Mouse (Mus musculus) hindbrain, embryonic 16.5 days (tissue): ENCODE measurements around the gene Rcan1. TPM values are rescaled to one million over a fixed set of nuclear protein-coding genes. Genes with fewer than 3 reads are reported as not detected.

ENCODE experiments used
- ATAC-seq: fragments of 200-750 bp; cut with Nextera tagmentation; 2 replicates; pipeline ENCODE4 v1.8.0; 2017; ENCODE audit warnings: moderate TSS enrichment, moderate library complexity
- H3K27ac ChIP-seq: fragments of 300-500 bp; sonication (generic); 2 replicates; pipeline ENCODE4 v1.5.1; 2014; ENCODE audit warnings: low read depth, mild to moderate bottlenecking, control low read depth, low read length, moderate library complexity
- H3K27me3 ChIP-seq: fragments of 300-500 bp; sonication (generic); replicated peaks from 2 replicates; pipeline ENCODE4 v1.6.1; 2014; ENCODE audit warnings: low read length; ENCODE audit not compliant: control insufficient read depth, insufficient read depth
- H3K36me3 ChIP-seq: fragments of 300-500 bp; sonication (generic); 2 replicates; pipeline ENCODE4 v1.6.1; 2014; ENCODE audit warnings: mild to moderate bottlenecking, low read length, moderate library complexity, mixed read lengths; ENCODE audit not compliant: control insufficient read depth, insufficient read depth
- H3K4me1 ChIP-seq: fragments of 300-500 bp; sonication (generic); 2 replicates; pipeline ENCODE4 v1.6.1; 2014; ENCODE audit warnings: low read depth, low read length; ENCODE audit not compliant: control insufficient read depth, insufficient read depth
- H3K4me2 ChIP-seq: fragments of 300-500 bp; sonication (generic); 2 replicates; pipeline ENCODE4 v1.6.1; 2014; ENCODE audit warnings: mild to moderate bottlenecking, low read length, control low read depth, moderate library complexity
- H3K4me3 ChIP-seq: fragments of 300-500 bp; sonication (generic); 2 replicates; pipeline ENCODE4 v1.5.1; 2014; ENCODE audit warnings: mild to moderate bottlenecking, low read length, control low read depth, moderate library complexity
- H3K9ac ChIP-seq: fragments of 300-500 bp; sonication (generic); 2 replicates; pipeline ENCODE4 v1.6.1; 2014; ENCODE audit warnings: low read depth, mild to moderate bottlenecking, control low read depth, low read length, moderate library complexity
- H3K9me3 ChIP-seq: fragments of 300-500 bp; sonication (generic); 2 replicates; pipeline ENCODE4 v1.6.1; 2014; ENCODE audit warnings: mild to moderate bottlenecking, low read length, moderate library complexity; ENCODE audit not compliant: control insufficient read depth
- WGBS: fragments of 180-500 bp; shearing (Covaris S2); extraction: QIAGEN DNeasy Blood & Tissue Kit; methylation state at CpG from one replicate; pipeline ENCODE4 v1.1.7; 2014; 5-methylcytosine and 5-hydroxymethylcytosine counted together
- polyA plus RNA-seq: library from polyadenylated mRNA; unstranded; fragments of >200 nt; fragmentation: Nextera tagmentation; extraction: Ambion mirVana; gene quantifications from 2 replicates; pipeline ENCODE4 v1.2.1, GENCODE M21; 2015

Rcan1 gene
- polyA plus RNA-seq, 1 experiment from 2014 or later, result 75.7 TPM

DNA sequence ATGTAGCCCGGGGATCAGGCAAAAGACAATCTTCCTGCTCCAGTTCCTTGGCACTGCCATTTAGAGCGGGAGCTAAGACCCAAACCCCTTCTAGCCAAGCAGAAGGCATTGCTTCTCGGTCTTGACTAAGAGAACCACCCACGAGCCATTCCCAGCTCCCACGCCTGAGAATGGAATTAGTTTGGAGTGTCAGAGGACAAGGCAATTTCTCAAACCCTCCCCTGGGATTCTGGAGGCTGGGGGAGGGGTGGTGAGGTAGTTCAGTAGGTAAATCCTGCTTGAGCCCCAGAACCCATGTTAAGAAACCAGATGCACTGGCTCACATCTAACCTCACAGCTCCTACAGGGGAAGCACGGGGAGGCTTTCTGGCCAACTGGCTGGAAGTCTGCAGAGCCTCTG is 9.3 kb downstream of the Rcan1 start:
- Histone ChIP-seq H3K4me2 (no peak overlapping the region), H3K4me3 (no peak overlapping the region), H3K36me3 (no peaks in the 10 kb centered on the region), H3K4me1 (peaks cover 25% of the 10 kb centered on the region), H3K27me3 (no peaks in the 10 kb centered on the region), H3K27ac (no peak overlapping the region), H3K9ac (no peak overlapping the region), H3K9me3 (no peaks in the 10 kb centered on the region)
- 74% methylated on average over 6 of the region's 6 CpGs for WGBS
- no peak for ATAC-seq

DNA sequence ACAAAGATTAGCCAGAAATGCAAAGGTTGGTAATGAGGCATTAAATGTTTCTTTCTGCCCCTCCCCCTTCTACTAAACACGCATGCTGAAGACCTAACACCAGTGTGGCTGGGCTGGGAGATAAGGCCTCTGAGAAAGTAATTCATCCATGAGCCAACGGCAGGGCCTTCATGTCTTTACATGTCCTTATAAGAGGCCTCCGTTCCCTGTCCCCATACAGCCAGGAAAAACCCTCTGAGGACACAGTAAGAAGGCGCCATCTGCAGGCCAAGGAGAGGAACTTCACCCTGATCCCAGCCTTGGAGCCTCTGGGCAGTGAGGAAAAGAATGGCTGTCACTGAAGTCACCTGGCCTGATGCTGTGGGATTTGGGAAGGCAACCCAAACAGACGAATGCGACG is 13.1 kb downstream of the Rcan1 start:
- Histone ChIP-seq H3K4me1 (no peaks in the 10 kb centered on the region), H3K9me3 (no peaks in the 10 kb centered on the region), H3K27ac (no peak overlapping the region), H3K27me3 (no peaks in the 10 kb centered on the region), H3K4me3 (no peak overlapping the region), H3K4me2 (no peak overlapping the region), H3K9ac (no peak overlapping the region), H3K36me3 (no peaks in the 10 kb centered on the region)
- WGBS, result 25% methylated on average over 7 of the region's 7 CpGs
- peak; percentile 41 for ATAC-seq

DNA sequence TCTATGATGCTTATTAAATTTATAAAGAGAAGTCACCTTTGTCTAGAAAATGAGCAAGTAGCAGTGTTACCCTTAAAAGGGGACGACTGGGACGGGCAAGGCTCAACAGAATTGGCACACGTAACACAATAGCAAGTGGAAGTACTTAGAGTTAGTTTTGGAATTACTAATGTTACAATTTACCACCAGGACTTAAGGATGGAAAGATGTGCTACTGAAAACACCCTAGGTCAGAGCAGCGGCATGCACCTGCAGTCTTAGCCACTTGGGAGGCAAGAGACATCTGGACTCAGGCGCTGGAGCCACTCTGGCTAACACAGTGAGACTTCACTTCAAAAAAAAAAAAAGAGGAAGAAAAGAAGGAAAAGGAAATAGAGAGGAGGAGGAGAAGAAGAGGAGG is 14.7 kb downstream of the Rcan1 start:
- Histone ChIP-seq H3K27ac (no peak overlapping the region), H3K4me3 (no peak overlapping the region), H3K4me1 (no peaks in the 10 kb centered on the region), H3K27me3 (no peaks in the 10 kb centered on the region), H3K36me3 (no peaks in the 10 kb centered on the region), H3K9ac (no peak overlapping the region), H3K9me3 (no peaks in the 10 kb centered on the region), H3K4me2 (no peak overlapping the region)
- 93% methylated on average over 5 of the region's 5 CpGs for WGBS
- no peak for ATAC-seq

DNA sequence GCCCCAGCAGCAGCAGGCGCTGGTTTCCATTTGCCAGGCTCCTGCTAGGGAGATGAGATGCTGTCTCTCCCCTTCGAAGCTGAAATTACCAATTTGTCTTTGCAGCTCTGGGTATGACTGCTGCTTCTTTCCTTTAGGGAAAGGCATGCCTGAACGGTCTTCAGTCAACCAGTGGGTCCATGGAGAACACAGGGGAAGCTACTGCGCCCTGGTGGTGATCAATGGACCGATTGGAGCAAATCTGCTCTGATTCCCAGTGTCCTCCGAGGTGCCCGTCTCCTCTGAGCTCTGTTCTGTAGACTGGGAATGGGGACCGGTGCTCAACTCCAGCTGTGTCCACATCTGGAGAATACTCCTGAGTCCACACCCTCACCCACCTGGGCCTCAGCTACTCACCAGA is 15.2 kb downstream of the Rcan1 start:
- 59% methylated on average over 8 of the region's 8 CpGs for WGBS
- no peak for ATAC-seq

DNA sequence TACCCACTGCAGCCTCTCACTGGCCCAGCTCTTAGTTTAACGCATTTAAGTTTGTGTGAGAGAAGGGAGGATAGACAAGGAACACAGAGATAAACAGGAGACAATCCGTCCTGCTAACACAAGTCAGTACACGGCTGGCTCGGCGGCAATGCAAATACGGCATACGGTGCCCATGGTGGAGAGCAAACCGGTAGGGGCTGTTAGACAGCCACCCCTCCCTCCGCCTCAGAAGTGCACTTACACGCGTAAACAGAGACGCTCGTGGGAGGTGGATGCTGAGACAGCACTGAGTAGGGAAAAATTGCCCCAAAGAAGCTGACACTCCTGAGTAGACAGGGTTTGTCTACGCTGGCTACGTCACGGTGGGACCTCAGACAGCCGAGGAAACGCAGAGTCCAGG is 16.2 kb downstream of the Rcan1 start:
- no peak overlapping the region for H3K27ac ChIP-seq
- H3K9ac ChIP-seq, result no peak overlapping the region
- WGBS, result 92% methylated on average over 18 of the region's 18 CpGs
- no peaks in the 10 kb centered on the region for H3K9me3 ChIP-seq
- H3K36me3 ChIP-seq, result peaks cover 2% of the 10 kb centered on the region; the same call in 1 of the 2 replicates
- H3K4me3 ChIP-seq, result no peak overlapping the region
- H3K4me1 ChIP-seq, result no peaks in the 10 kb centered on the region
- no peaks in the 10 kb centered on the region for H3K27me3 ChIP-seq
- ATAC-seq, result no peak
- H3K4me2 ChIP-seq, result no peak overlapping the region

More for the DNA sequence above, 15.2 kb downstream of the Rcan1 start:
- Histone ChIP-seq H3K4me2 (no peak overlapping the region), H3K4me3 (no peak overlapping the region), H3K9ac (no peak overlapping the region), H3K27me3 (no peaks in the 10 kb centered on the region), H3K9me3 (no peaks in the 10 kb centered on the region), H3K27ac (no peak overlapping the region), H3K36me3 (peaks cover 2% of the 10 kb centered on the region; the same call in 1 of the 2 replicates), H3K4me1 (no peaks in the 10 kb centered on the region)

DNA sequence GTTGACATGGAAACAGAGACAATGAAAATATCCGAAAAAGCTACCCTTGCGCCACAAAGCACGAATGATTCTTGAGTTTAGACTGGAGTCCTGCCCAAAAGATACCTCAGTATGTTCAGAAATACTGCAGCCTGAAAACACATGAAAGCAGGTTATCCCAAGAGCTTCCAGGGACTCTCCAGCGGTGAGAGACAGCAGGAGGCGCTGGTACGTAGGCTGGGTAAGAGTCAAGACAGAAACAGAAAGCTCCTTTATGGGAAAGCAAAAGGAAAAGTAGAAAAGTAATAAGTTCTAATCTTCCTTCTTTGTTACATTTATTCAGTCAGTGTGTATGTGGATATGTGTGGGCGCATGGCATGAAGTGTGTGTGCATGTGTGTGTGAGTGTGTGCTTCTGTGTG is 16.7 kb downstream of the Rcan1 start:
- no peaks in the 10 kb centered on the region for H3K4me1 ChIP-seq
- WGBS, result 92% methylated on average over 7 of the region's 7 CpGs
- H3K4me3 ChIP-seq, result no peak overlapping the region
- ATAC-seq, result no peak
- H3K9me3 ChIP-seq, result no peaks in the 10 kb centered on the region
- H3K9ac ChIP-seq, result no peak overlapping the region
- peaks cover 2% of the 10 kb centered on the region; the same call in 1 of the 2 replicates for H3K36me3 ChIP-seq
- H3K4me2 ChIP-seq, result no peak overlapping the region
- no peaks in the 10 kb centered on the region for H3K27me3 ChIP-seq
- H3K27ac ChIP-seq, result no peak overlapping the region

DNA sequence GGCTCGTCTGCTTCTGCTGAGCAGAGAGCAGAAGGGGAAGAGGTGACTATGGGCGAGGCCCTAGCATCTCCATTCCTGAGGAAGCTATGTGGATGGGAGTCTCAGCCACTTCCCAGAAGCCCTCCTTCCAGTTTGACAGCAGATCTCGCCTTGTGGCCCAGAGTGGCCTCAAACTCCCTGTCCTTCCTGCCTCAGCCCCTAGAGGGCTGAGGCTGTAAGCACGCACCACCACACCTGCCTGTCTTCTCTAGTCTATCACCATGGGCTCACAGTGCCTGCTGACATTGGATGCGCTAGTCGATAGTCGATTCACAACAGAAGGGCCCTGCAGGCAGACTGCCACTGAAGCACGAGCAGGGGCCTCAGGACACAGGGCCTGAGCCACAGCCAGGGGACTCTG is 18.1 kb downstream of the Rcan1 start:
- Histone ChIP-seq H3K36me3 (peaks cover 2% of the 10 kb centered on the region; the same call in 1 of the 2 replicates), H3K4me3 (no peak overlapping the region), H3K27ac (no peak overlapping the region), H3K4me2 (no peak overlapping the region), H3K9ac (no peak overlapping the region), H3K9me3 (no peaks in the 10 kb centered on the region), H3K27me3 (no peaks in the 10 kb centered on the region), H3K4me1 (no peaks in the 10 kb centered on the region)
- no peak for ATAC-seq
- WGBS, result 71% methylated on average over 8 of the region's 8 CpGs

DNA sequence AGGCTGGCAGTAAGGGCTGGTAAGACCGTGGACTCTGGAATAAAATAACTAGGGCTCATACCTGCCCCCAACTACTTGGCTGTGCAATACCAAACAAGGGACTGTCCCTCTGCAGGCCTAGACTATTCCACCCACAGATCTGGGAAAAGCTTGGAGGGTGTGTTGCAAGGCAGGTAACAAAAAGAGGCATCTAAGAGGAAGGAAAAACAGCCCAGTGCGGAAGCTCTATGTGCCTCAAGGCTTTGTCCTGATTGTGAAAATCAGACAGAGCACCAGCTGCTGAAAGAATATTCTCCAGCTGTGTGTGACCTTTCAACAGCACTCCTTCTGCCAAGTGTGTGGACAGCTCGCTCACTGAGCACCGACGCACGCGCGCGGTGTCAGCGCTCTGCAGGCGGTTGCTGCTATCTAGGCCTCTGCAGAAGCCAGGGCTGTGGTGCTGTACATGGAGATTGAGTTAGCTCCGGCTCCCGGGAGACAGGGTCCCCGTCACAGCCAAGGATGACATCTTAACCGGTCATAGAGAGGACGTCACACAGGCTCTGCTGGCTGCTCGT is 19.1 kb downstream of the Rcan1 start:
- no peaks in the 10 kb centered on the region for H3K9me3 ChIP-seq
- peaks cover 2% of the 10 kb centered on the region; the same call in 1 of the 2 replicates for H3K36me3 ChIP-seq
- no peak overlapping the region for H3K27ac ChIP-seq
- no peak overlapping the region for H3K9ac ChIP-seq
- no peak overlapping the region for H3K4me2 ChIP-seq
- no peaks in the 10 kb centered on the region for H3K27me3 ChIP-seq
- WGBS, result 84% methylated on average over 17 of the region's 17 CpGs
- no peak overlapping the region for H3K4me3 ChIP-seq
- H3K4me1 ChIP-seq, result no peaks in the 10 kb centered on the region
- no peak for ATAC-seq

DNA sequence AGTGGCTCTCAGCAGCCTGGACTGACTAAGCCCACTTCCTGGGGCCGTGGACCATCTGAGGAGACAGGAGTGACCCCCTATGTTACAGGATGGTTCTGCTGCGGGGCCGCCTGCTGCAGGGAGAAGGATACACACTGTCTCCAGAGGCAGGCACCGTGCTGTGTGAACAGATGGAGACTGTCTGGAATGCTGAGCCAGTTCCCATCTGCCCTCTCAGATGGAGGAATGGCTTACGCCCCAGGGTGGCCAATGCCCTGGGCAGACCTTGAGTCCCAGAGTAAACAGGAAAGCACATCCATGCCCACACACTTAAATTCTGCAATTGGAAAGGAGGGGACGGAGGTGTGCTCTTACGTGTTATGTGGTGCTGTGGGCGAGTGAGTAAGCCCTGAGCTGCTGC is 20.3 kb downstream of the Rcan1 start:
- Histone ChIP-seq H3K4me3 (no peak overlapping the region), H3K27me3 (no peaks in the 10 kb centered on the region), H3K9me3 (no peaks in the 10 kb centered on the region), H3K4me1 (no peaks in the 10 kb centered on the region), H3K36me3 (peaks cover 2% of the 10 kb centered on the region; the same call in 1 of the 2 replicates), H3K4me2 (no peak overlapping the region), H3K9ac (no peak overlapping the region), H3K27ac (no peak overlapping the region)
- no peak for ATAC-seq
- WGBS, result 71% methylated on average over 8 of the region's 8 CpGs

DNA sequence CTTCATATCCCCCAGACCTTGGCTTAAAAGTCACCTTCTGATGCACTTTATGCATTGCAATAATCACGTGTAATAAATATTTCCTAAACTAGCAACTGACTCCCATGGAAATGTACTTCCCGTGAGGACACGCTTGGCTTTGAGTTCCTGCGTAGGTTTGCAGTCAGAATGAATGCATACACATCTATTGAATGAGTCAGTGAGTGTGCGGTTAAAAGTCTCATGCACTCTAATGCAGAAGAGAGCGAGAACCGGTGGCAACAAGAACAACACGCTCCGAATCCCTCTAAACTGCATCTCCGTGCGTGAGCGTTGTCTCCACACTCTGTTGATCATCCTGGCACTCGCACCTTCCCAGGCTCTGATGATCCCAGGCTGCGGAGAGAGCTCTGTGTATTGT is 21.6 kb downstream of the Rcan1 start:
- ATAC-seq, result no peak
- no peaks in the 10 kb centered on the region for H3K9me3 ChIP-seq
- H3K27me3 ChIP-seq, result no peaks in the 10 kb centered on the region
- H3K9ac ChIP-seq, result no peak overlapping the region
- H3K4me2 ChIP-seq, result no peak overlapping the region
- 92% methylated on average over 14 of the region's 14 CpGs for WGBS
- H3K4me3 ChIP-seq, result no peak overlapping the region
- no peak overlapping the region for H3K27ac ChIP-seq
- H3K36me3 ChIP-seq, result peaks cover 2% of the 10 kb centered on the region; the same call in 1 of the 2 replicates
- no peaks in the 10 kb centered on the region for H3K4me1 ChIP-seq
